ENCODE assay signal across 8 mouse cellular contexts in the genomic region with DNA sequence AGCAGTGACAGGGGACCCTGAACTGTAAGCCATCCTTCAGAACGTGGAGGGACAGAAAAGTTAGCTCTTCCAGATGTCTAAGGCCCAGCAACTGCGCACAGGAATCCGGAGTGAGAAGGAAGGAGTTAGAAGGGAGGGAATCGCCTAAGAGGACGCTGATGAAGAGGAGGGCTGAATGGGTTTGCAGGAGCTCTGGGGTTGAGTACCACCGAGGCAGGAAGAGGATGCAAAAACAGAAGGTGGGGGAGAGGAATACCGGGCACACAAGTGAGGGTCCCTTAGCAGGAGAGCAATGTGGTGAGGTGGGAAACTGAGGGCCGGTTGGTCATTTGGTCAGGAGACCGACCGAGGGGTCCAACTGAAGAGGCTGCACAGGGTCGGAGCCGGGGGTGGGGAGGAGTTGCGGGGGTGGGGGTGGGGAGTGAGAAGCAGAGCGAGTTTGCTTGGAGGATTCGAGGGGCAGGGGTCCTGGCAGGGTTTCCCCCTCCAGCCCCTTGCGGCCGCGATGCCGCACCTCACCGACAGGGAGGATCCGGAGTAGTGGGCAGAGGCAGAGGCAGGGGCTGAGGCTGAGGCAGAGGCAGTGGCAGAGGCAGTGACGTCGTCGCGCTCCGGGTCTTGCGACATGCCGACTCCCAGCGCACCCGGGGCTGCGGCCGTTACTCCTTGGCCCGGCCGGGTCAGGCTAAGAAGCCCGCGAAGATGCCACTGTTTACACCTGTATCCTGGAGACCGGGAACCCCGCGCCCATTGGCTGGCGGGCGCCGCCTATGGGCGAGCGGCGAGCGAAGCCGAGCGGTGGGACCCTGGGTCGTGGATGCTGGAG. TPM values are rescaled to one million over a fixed set of nuclear protein-coding genes. Genes with fewer than 3 reads are reported as not detected.
A peak's percentile ranks its signal among the peaks of the same experiment; 100 is the strongest.
DNase-seq lines count a peak whose midpoint lies in the region.

No protein-coding gene starts in this region.

- H3K36me3 ChIP-seq in limb, embryonic 10.5 days: no peaks in the 10 kb centered on the region
- no peaks in the 10 kb centered on the region for H3K36me3 ChIP-seq in midbrain, embryonic 10.5 days

- WGBS in limb, embryonic 10.5 days: 3% methylated on average over 49 of the region's 49 CpGs
- 2% methylated on average over 49 of the region's 49 CpGs for WGBS in midbrain, embryonic 10.5 days

- peak; percentile 39 to 72 for DNase-seq in adrenal gland, adult (ENCODE audit: inconsistent age in 2 of 2, low spot score in 1 of 2)
- DNase-seq in adrenal gland, adult 8-10 months: no peak
- DNase-seq in cerebellum, postnatal 4 days (ENCODE audit: low spot score in 2 of 2): peak; percentile 48 to 74
- peak; percentile 53 for DNase-seq in gastrocnemius, postnatal 10 days
- DNase-seq in induced T-regulatory cell, adult 2 months (ENCODE audit: low read depth): peak; percentile 80
- DNase-seq in limb, embryonic 10.5 days (ENCODE audit: low spot score): peak; percentile 92
- DNase-seq in midbrain, embryonic 10.5 days (ENCODE audit: low spot score): peak; percentile 86
- peak; percentile 58 for DNase-seq in right cerebral cortex, postnatal 25 days

- no peaks in the 10 kb centered on the region for H3K9me3 ChIP-seq in limb, embryonic 10.5 days (replicated peaks)
- H3K9me3 ChIP-seq in midbrain, embryonic 10.5 days (replicated peaks): no peaks in the 10 kb centered on the region

- H3K4me3 ChIP-seq in limb, embryonic 10.5 days: peak overlapping the region; percentile 65
- H3K4me3 ChIP-seq in midbrain, embryonic 10.5 days: peak overlapping the region; percentile 66

- H3K27me3 ChIP-seq in limb, embryonic 10.5 days (ENCODE audit: low read depth, poor library complexity, severe bottlenecking): peaks cover 17% of the 10 kb centered on the region
- H3K27me3 ChIP-seq in midbrain, embryonic 10.5 days (ENCODE audit: low read depth, poor library complexity, severe bottlenecking): peaks cover 35% of the 10 kb centered on the region

- peaks cover 7% of the 10 kb centered on the region for H3K4me1 ChIP-seq in limb, embryonic 10.5 days
- peaks cover 13% of the 10 kb centered on the region for H3K4me1 ChIP-seq in midbrain, embryonic 10.5 days

- H3K27ac ChIP-seq in limb, embryonic 10.5 days: peak overlapping the region; percentile 63
- H3K27ac ChIP-seq in midbrain, embryonic 10.5 days (replicated peaks): peak overlapping the region; percentile 68

RNA-seq across cellular contexts. Expression of a gene that starts 17.9 kb away (rescaled TPM):
- total RNA-seq in adrenal gland, adult 8-10 months (2022): 10 to 100 TPM; 63.2 to 81.2 (median 73.3) TPM
- 10 to 100 TPM; 28.1 to 30.1 TPM for total RNA-seq in gastrocnemius, postnatal 10 days (2021)
- 241 and 258 TPM in 2 replicates for polyA plus RNA-seq in limb, embryonic 10.5 days (2016; fragmentation: Nextera tagmentation; extraction: Ambion mirVana)
- 78.1 and 92.2 TPM in 2 replicates for polyA plus RNA-seq in midbrain, embryonic 10.5 days (2016; fragmentation: Nextera tagmentation; extraction: Ambion mirVana)

RNA-seq across cellular contexts. Expression of a gene that starts 28.4 kb away (rescaled TPM):
- total RNA-seq in adrenal gland, adult 8-10 months (2022): 1 to 10 TPM; 1.0 to 3.4 (median 1.9) TPM
- 1 to 10 TPM; 1.2 to 1.4 TPM for total RNA-seq in gastrocnemius, postnatal 10 days (2021)
- 0.59 and 1.0 TPM in 2 replicates for polyA plus RNA-seq in limb, embryonic 10.5 days (2016; fragmentation: Nextera tagmentation; extraction: Ambion mirVana)
- 1.4 and 1.6 TPM in 2 replicates for polyA plus RNA-seq in midbrain, embryonic 10.5 days (2016; fragmentation: Nextera tagmentation; extraction: Ambion mirVana)
